Mouse (Mus musculus) layer of hippocampus, postnatal 36 days (tissue): ENCODE data around the gene Serpinf2. TPM values are rescaled to one million over a fixed set of nuclear protein-coding genes. Genes with fewer than 3 reads are reported as not detected.

Source experiments
- DNase-seq, 2 experiments: peaks; one replicate each; pipeline ENCODE4 v3.0.0; 2022
- total RNA-seq, 2 experiments: library from RNA; stranded (reverse); gene quantifications; 2 replicates each; pipeline ENCODE4 v1.2.3; 2021

The Serpinf2 gene
- total RNA-seq, result under 1 TPM; 0.40 to 0.50 TPM

GRCm38 (mm10) chr11:75439363-75439762 lies at the start of gene Serpinf2:
Serpinf2 (minus strand) TSS chr11:75439591.
- no peak for DNase-seq

- no peak for DNase-seq
These were observed 48.1 kb upstream of the Serpinf2 start for GRCm38 (mm10) chr11:75487496-75487895.

GRCm38 (mm10) chr11:75486601-75487285 lies 47.4 kb upstream of the Serpinf2 start, which contains the start of gene Prpf8:
Prpf8 (plus strand) TSS chr11:75486816.
- DNase-seq, result peak; percentile 99

GRCm38 (mm10) chr11:75486192-75486591 lies 46.8 kb upstream of the Serpinf2 start:
- no peak for DNase-seq

GRCm38 (mm10) chr11:75473376-75473775 lies 34.0 kb upstream of the Serpinf2 start:
- no peak for DNase-seq

GRCm38 (mm10) chr11:75472469-75473081 lies 33.2 kb upstream of the Serpinf2 start:
- DNase-seq, result no peak

GRCm38 (mm10) chr11:75470675-75471074 lies 31.3 kb upstream of the Serpinf2 start:
- no peak for DNase-seq

- DNase-seq, result no peak
These were observed 29.9 kb upstream of the Serpinf2 start for GRCm38 (mm10) chr11:75469261-75469660.

GRCm38 (mm10) chr11:75468410-75468809 lies 29.0 kb upstream of the Serpinf2 start:
- DNase-seq, result no peak

GRCm38 (mm10) chr11:75467512-75468215 lies 28.3 kb upstream of the Serpinf2 start:
- no peak for DNase-seq

- DNase-seq, result no peak
These were observed 27.5 kb upstream of the Serpinf2 start for GRCm38 (mm10) chr11:75466731-75467505.

GRCm38 (mm10) chr11:75465051-75465450 lies 25.7 kb upstream of the Serpinf2 start:
- no peak for DNase-seq

- DNase-seq, result no peak
These were observed 25.0 kb upstream of the Serpinf2 start for GRCm38 (mm10) chr11:75464417-75464816.

GRCm38 (mm10) chr11:75463624-75464023 lies 24.2 kb upstream of the Serpinf2 start:
- DNase-seq, result no peak

GRCm38 (mm10) chr11:75462865-75463336 lies 23.5 kb upstream of the Serpinf2 start:
- DNase-seq, result peak; percentile 62 to 67

GRCm38 (mm10) chr11:75462253-75462783 lies 22.9 kb upstream of the Serpinf2 start:
- peak in 1 of 2 experiments; percentile 41 for DNase-seq

GRCm38 (mm10) chr11:75461743-75462252 lies 22.4 kb upstream of the Serpinf2 start:
- DNase-seq, result no peak

- DNase-seq, result peak; percentile 99 to 100
These were observed 21.7 kb upstream of the Serpinf2 start, which contains the start of gene Tlcd2 for GRCm38 (mm10) chr11:75460844-75461742. Tlcd2 (plus strand) TSS chr11:75461715.

GRCm38 (mm10) chr11:75460103-75460843 lies 20.9 kb upstream of the Serpinf2 start:
- peak; percentile 81 to 85 for DNase-seq

GRCm38 (mm10) chr11:75459751-75460102 lies 20.3 kb upstream of the Serpinf2 start:
- no peak for DNase-seq
